Mouse (Mus musculus) forebrain, embryonic 16.5 days (tissue): ENCODE results near the gene Ahsg. TPM values are rescaled to one million over a fixed set of nuclear protein-coding genes. Genes with fewer than 3 reads are reported as not detected.
A peak's percentile ranks its signal among the peaks of the same experiment; 100 is the strongest.

Experiments
- ATAC-seq: fragments of 200-750 bp; cut with Nextera tagmentation; 2 replicates; pipeline ENCODE4 v1.8.0; 2017; ENCODE audit warnings: mild to moderate bottlenecking, moderate library complexity
- H3K27ac ChIP-seq: fragments of 300-500 bp; sonication (generic); 2 replicates; pipeline ENCODE4 v1.5.1; 2014; ENCODE audit warnings: low read length, control low read depth
- H3K27me3 ChIP-seq: fragments of 300-500 bp; sonication (generic); replicated peaks from 2 replicates; pipeline ENCODE4 v1.6.1; 2014; ENCODE audit warnings: low read length; ENCODE audit not compliant: control insufficient read depth, insufficient read depth
- H3K36me3 ChIP-seq: fragments of 300-500 bp; sonication (generic); 2 replicates; pipeline ENCODE4 v1.6.1; 2014; ENCODE audit not compliant: control insufficient read depth, insufficient read depth
- H3K4me1 ChIP-seq: fragments of 300-500 bp; sonication (generic); replicated peaks from 2 replicates; pipeline ENCODE4 v1.6.1; 2014; ENCODE audit warnings: low read length; ENCODE audit not compliant: control insufficient read depth, insufficient read depth
- H3K4me2 ChIP-seq: fragments of 300-500 bp; sonication (generic); 2 replicates; pipeline ENCODE4 v1.6.1; 2014; ENCODE audit warnings: mild to moderate bottlenecking, low read length, control low read depth
- H3K4me3 ChIP-seq: fragments of 300-500 bp; sonication (generic); replicated peaks from 2 replicates; pipeline ENCODE4 v1.5.1; 2014; ENCODE audit warnings: mild to moderate bottlenecking, low read length, control low read depth
- H3K9ac ChIP-seq: fragments of 300-500 bp; sonication (generic); replicated peaks from 2 replicates; pipeline ENCODE4 v1.6.1; 2014; ENCODE audit warnings: low read depth, low read length, control low read depth
- H3K9me3 ChIP-seq: fragments of 300-500 bp; sonication (generic); 2 replicates; pipeline ENCODE4 v1.6.1; 2016; ENCODE audit warnings: low read length; ENCODE audit not compliant: control insufficient read depth
- WGBS: fragments of 180-500 bp; shearing (Covaris S2); extraction: QIAGEN DNeasy Blood & Tissue Kit; methylation state at CpG from one replicate; pipeline ENCODE4 v1.1.7; 2014; 5-methylcytosine and 5-hydroxymethylcytosine counted together
- polyA plus RNA-seq: library from polyadenylated mRNA; unstranded; fragments of >200 nt; fragmentation: Nextera tagmentation; extraction: Ambion mirVana; gene quantifications from 2 replicates; pipeline ENCODE4 v1.2.1, GENCODE M21; 2015

Ahsg gene
- 0.25 TPM in 1 of 2 replicates, not detected in the other for polyA plus RNA-seq

- Histone ChIP-seq H3K4me2 (no peak within 1 kb of the TSS), H3K9me3 (no peaks in the 10 kb centered on the region), H3K27ac (no peak within 1 kb of the TSS), H3K9ac (no peak within 1 kb of the TSS), H3K36me3 (no peaks in the 10 kb centered on the region), H3K4me3 (no peak within 1 kb of the TSS), H3K4me1 (no peaks in the 10 kb centered on the region), H3K27me3 (no peaks in the 10 kb centered on the region)
- no peak for ATAC-seq
- 75% methylated on average over 11 of the region's 11 CpGs for WGBS
Observed at GRCm38 (mm10) chr16:22890683-22891510, at the start of gene Ahsg. Gene Ahsg, plus strand, starts transcription at chr16:22891277.

GRCm38 (mm10) chr16:22842871-22843270 lies 48.2 kb upstream of the Ahsg start:
- no peak overlapping the region for H3K9ac ChIP-seq
- no peak overlapping the region for H3K4me2 ChIP-seq
- ATAC-seq, result no peak
- no peaks in the 10 kb centered on the region for H3K36me3 ChIP-seq
- no peaks in the 10 kb centered on the region for H3K9me3 ChIP-seq
- WGBS, result 94% methylated on average over 5 of the region's 5 CpGs
- no peaks in the 10 kb centered on the region for H3K27me3 ChIP-seq
- H3K4me3 ChIP-seq, result no peak overlapping the region
- no peak overlapping the region for H3K27ac ChIP-seq
- peaks cover 8% of the 10 kb centered on the region for H3K4me1 ChIP-seq

- H3K27me3 ChIP-seq, result no peaks in the 10 kb centered on the region
- peak; percentile 99 for ATAC-seq
- H3K4me3 ChIP-seq, result peak overlapping the region; percentile 45
- 8% methylated on average over 26 of the region's 26 CpGs for WGBS
- no peaks in the 10 kb centered on the region for H3K9me3 ChIP-seq
- H3K27ac ChIP-seq, result no peak overlapping the region
- peak overlapping the region; percentile 66 for H3K4me2 ChIP-seq
- H3K4me1 ChIP-seq, result peaks cover 8% of the 10 kb centered on the region
- no peaks in the 10 kb centered on the region for H3K36me3 ChIP-seq
- peak overlapping the region; percentile 74 for H3K9ac ChIP-seq
Observed at GRCm38 (mm10) chr16:22844061-22844801, 46.8 kb upstream of the Ahsg start.

GRCm38 (mm10) chr16:22844834-22845233 lies 46.2 kb upstream of the Ahsg start:
- no peak overlapping the region for H3K27ac ChIP-seq
- no peaks in the 10 kb centered on the region for H3K9me3 ChIP-seq
- peak overlapping the region; percentile 74 for H3K9ac ChIP-seq
- H3K4me3 ChIP-seq, result peak overlapping the region; percentile 45
- H3K36me3 ChIP-seq, result no peaks in the 10 kb centered on the region
- WGBS, result 64% methylated on average over 5 of the region's 5 CpGs
- H3K27me3 ChIP-seq, result no peaks in the 10 kb centered on the region
- ATAC-seq, result no peak
- H3K4me1 ChIP-seq, result peaks cover 8% of the 10 kb centered on the region
- peak overlapping the region; percentile 66 for H3K4me2 ChIP-seq

- WGBS, result 90% methylated on average over 4 of the region's 4 CpGs
- Histone ChIP-seq H3K4me1 (peaks cover 8% of the 10 kb centered on the region), H3K27me3 (no peaks in the 10 kb centered on the region), H3K4me2 (no peak overlapping the region), H3K9me3 (no peaks in the 10 kb centered on the region), H3K9ac (no peak overlapping the region), H3K27ac (no peak overlapping the region), H3K36me3 (no peaks in the 10 kb centered on the region), H3K4me3 (no peak overlapping the region)
- no peak for ATAC-seq
Observed at GRCm38 (mm10) chr16:22845481-22845880, 45.6 kb upstream of the Ahsg start.

GRCm38 (mm10) chr16:22847686-22848085 lies 43.4 kb upstream of the Ahsg start:
- Histone ChIP-seq H3K4me1 (peaks cover 8% of the 10 kb centered on the region), H3K27me3 (no peaks in the 10 kb centered on the region), H3K27ac (no peak overlapping the region), H3K4me2 (no peak overlapping the region), H3K9ac (no peak overlapping the region), H3K36me3 (no peaks in the 10 kb centered on the region), H3K4me3 (no peak overlapping the region), H3K9me3 (no peaks in the 10 kb centered on the region)
- 93% methylated on average over 1 of the region's 1 CpGs for WGBS
- ATAC-seq, result no peak

GRCm38 (mm10) chr16:22848331-22848730 lies 42.7 kb upstream of the Ahsg start:
- no peaks in the 10 kb centered on the region for H3K36me3 ChIP-seq
- H3K4me3 ChIP-seq, result no peak overlapping the region
- H3K9me3 ChIP-seq, result no peaks in the 10 kb centered on the region
- no peak overlapping the region for H3K4me2 ChIP-seq
- no peak overlapping the region for H3K27ac ChIP-seq
- peaks cover 8% of the 10 kb centered on the region for H3K4me1 ChIP-seq
- no peak overlapping the region for H3K9ac ChIP-seq
- no peak for ATAC-seq
- no peaks in the 10 kb centered on the region for H3K27me3 ChIP-seq
- 83% methylated on average over 1 of the region's 1 CpGs for WGBS

- H3K36me3 ChIP-seq, result no peaks in the 10 kb centered on the region
- ATAC-seq, result no peak
- 93% methylated on average over 4 of the region's 4 CpGs for WGBS
Observed at GRCm38 (mm10) chr16:22852709-22853108, 38.4 kb upstream of the Ahsg start.

GRCm38 (mm10) chr16:22856773-22857172 lies 34.3 kb upstream of the Ahsg start:
- Histone ChIP-seq H3K4me1 (peaks cover 13% of the 10 kb centered on the region), H3K27me3 (no peaks in the 10 kb centered on the region), H3K27ac (peak overlapping the region; percentile 54), H3K9ac (peak overlapping the region; percentile 40), H3K36me3 (no peaks in the 10 kb centered on the region), H3K9me3 (no peaks in the 10 kb centered on the region), H3K4me3 (peak overlapping the region; percentile 95), H3K4me2 (peak overlapping the region; percentile 82)
- ATAC-seq, result no peak
- WGBS, result 14% methylated on average over 9 of the region's 9 CpGs

More at GRCm38 (mm10) chr16:22852709-22853108, 38.4 kb upstream of the Ahsg start:
- Histone ChIP-seq H3K27ac (no peak overlapping the region), H3K27me3 (no peaks in the 10 kb centered on the region), H3K4me1 (peaks cover 6% of the 10 kb centered on the region), H3K9ac (no peak overlapping the region), H3K9me3 (no peaks in the 10 kb centered on the region), H3K4me3 (no peak overlapping the region), H3K4me2 (no peak overlapping the region)
